8 mouse cellular contexts compared by ENCODE assay signal in genomic region chr15:28025447-28026166, GRCm38 (mm10). TPM values are rescaled to one million over a fixed set of nuclear protein-coding genes. Genes with fewer than 3 reads are reported as not detected.
A peak's percentile ranks its signal among the peaks of the same experiment; 100 is the strongest.
DNase-seq lines count a peak whose midpoint lies in the region; ATAC-seq and TF ChIP-seq lines count a peak whose summit lies in the region.

Gene Trio (minus strand): TSS chr15:28025848.

- peak within 1 kb of the TSS; percentile 94 for H3K9ac ChIP-seq in lung, embryonic 14.5 days

- no peaks in the 10 kb centered on the region for H3K9me3 ChIP-seq in lung, embryonic 14.5 days (ENCODE audit: low read depth, low read length)

- under 1% methylated on average over 86 of the region's 94 CpGs for WGBS in lung, embryonic 14.5 days

- H3K4me3 ChIP-seq in lung, embryonic 14.5 days (ENCODE audit: low read depth, low read length) = peak within 1 kb of the TSS; percentile 91

- no peaks in the 10 kb centered on the region for H3K36me3 ChIP-seq in lung, embryonic 14.5 days (ENCODE audit: insufficient read depth)

- H3K4me2 ChIP-seq in lung, embryonic 14.5 days = peak within 1 kb of the TSS; percentile 95

- ATAC-seq in frontal cortex, adult (ENCODE audit: low TSS enrichment) = peak; percentile 85
- ATAC-seq in hematopoietic stem cell, adult 5-6 weeks (replicated peaks in 1 of 2; ENCODE audit: insufficient read depth in 1 of 2, low FRiP score in 2 of 2, low TSS enrichment in 1 of 2, low read depth in 1 of 2, poor library complexity in 2 of 2, severe bottlenecking in 2 of 2) = peak; percentile 95 to 98
- peak; percentile 97 for ATAC-seq in lung, embryonic 14.5 days (ENCODE audit: insufficient read depth)
- peak; percentile 56 for ATAC-seq in neutrophil, adult 5-6 weeks (ENCODE audit: extremely low read depth, insufficient number of reproducible peaks, low FRiP score, poor library complexity, severe bottlenecking)

- peak; percentile 92 for DNase-seq in ES-CJ7 (ENCODE audit: low read depth, low spot score)
- DNase-seq in cerebellum, adult 11-12 months = peak; percentile 98
- DNase-seq in layer of hippocampus, adult 8-10 months (ENCODE audit: low spot score in 2 of 2) = peak; percentile 93 to 94
- peak; percentile 98 for DNase-seq in lung, embryonic 14.5 days
- DNase-seq in testis, postnatal 14 days (ENCODE audit: low spot score) = peak; percentile 92

- no peaks in the 10 kb centered on the region for H3K27me3 ChIP-seq in lung, embryonic 14.5 days (ENCODE audit: insufficient read depth, low read length)

- H3K27ac ChIP-seq in lung, embryonic 14.5 days (ENCODE audit: low read depth) = peak within 1 kb of the TSS; percentile 97

- H3K4me1 ChIP-seq in lung, embryonic 14.5 days (ENCODE audit: insufficient read depth) = peaks cover 28% of the 10 kb centered on the region

- no peak for TF ChIP-seq CTCF in lung, embryonic 14.5 days (IDR thresholded peaks at IDR 0.05; ENCODE audit: low read depth)

RNA-seq across cellular contexts. Expression of gene Trio, which starts in this region (rescaled TPM):
- total RNA-seq in hematopoietic stem cell, adult 5-6 weeks (2017) = 24.6 and 46.0 TPM in 2 replicates
- total RNA-seq in layer of hippocampus, adult 8-10 months (2022) = 100 to 1,000 TPM; 242 to 353 (median 293) TPM
- polyA plus RNA-seq in lung, embryonic 14.5 days (2014; fragmentation: Nextera tagmentation; extraction: Ambion mirVana) = 28.9 and 32.0 TPM in 2 replicates
- 28.9 and 31.3 TPM in 2 replicates for total RNA-seq in neutrophil, adult 5-6 weeks (2017)

Comparison
In these comparisons a context has a peak if more than half of its experiments do, and no peak if none do; other contexts are left out.
1. Peak in every context shown above with its lines: DNase-seq, ATAC-seq, H3K4me3 ChIP-seq and H3K27ac ChIP-seq.